Mouse (Mus musculus) erythroblast, embryonic 14.5 days (primary cell): Measurements from ENCODE around the gene Jrkl.

ENCODE experiments used
- GATA1 ChIP-seq: IDR thresholded peaks from 2 replicates; pipeline ENCODE4 v1.6.1; 2012; ENCODE audit warnings: low read length, inconsistent platforms, mixed read lengths
- TAL1 ChIP-seq: IDR thresholded peaks from 3 replicates; pipeline ENCODE4 v1.6.1; 2012; ENCODE audit warnings: low read length, inconsistent platforms, mixed read lengths

- TF ChIP-seq GATA1: no peak
- no peak for TF ChIP-seq TAL1
Observed at GRCm38 (mm10) chr9:13225872-13226271, 19.8 kb downstream of the Jrkl start.
